Mouse (Mus musculus) CD8-positive naive resting alpha-beta T cell, adult 2 months (primary cell): ENCODE measurements at regions not wholly inside any gene's neighbourhood (a gene's known extent, or its start where the extent isn't known, plus 50 kb on each side); places are given as distances from the start of the nearest gene placed in this dataset.
"Not testable (repeated sequence)": the region's sequence is repeated elsewhere in the genome, so short reads cannot be mapped to it uniquely, and the experiment has no call there.

ENCODE experiments used
- DNase-seq, 2 experiments: peaks; one replicate each; pipeline ENCODE4 v3.0.0; 2022; ENCODE audit warnings: low read depth in 2 of 2, low spot score in 2 of 2

- no peak for DNase-seq
Measured at GRCm38 (mm10) chr14:19327321-19327720, 91.4 kb downstream of the Gm21738 start.

GRCm38 (mm10) chr14:19311614-19312013 lies 107.1 kb downstream of the Gm21738 start:
- DNase-seq = no peak

- not testable (repeated sequence) for DNase-seq
Measured at GRCm38 (mm10) chr14:19302859-19303258, 115.9 kb downstream of the Gm21738 start.

GRCm38 (mm10) chr14:19279096-19279495 lies 139.6 kb downstream of the Gm21738 start:
- no peak for DNase-seq

- DNase-seq = peak; percentile 56 to 73
Measured at GRCm38 (mm10) chr14:19277777-19278385, 140.8 kb downstream of the Gm21738 start.
